Mouse (Mus musculus): ENCODE measurements around the gene Rnf133. TPM values are rescaled to one million over a fixed set of nuclear protein-coding genes. Genes with fewer than 3 reads are reported as not detected.

Gene Rnf133
- polyA plus RNA-seq (2017; shearing (Covaris generic)) = 0.28 TPM

DNA sequence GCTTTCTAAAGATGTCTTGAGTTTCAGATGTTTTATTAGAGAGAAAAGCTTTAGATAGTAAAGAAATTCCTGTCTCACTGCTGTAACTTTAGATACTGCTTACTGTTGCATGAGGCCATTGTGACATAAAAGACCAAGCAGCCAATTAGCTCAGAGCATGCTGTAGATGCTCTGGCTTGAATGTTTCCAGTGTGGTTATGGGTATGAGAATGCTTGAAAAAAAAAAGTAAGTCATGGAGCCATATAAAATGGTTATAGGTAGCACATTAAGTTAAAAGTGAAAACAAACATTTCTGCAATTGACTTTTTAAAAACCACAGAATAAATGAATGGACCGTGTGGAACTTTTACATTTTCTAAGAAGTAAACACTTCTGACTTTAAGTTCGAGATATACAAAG, at the start of gene Rnf133:
Gene Rnf133 (minus strand): TSS at position 101 of the 400 bp plus-strand sequence.

DNA sequence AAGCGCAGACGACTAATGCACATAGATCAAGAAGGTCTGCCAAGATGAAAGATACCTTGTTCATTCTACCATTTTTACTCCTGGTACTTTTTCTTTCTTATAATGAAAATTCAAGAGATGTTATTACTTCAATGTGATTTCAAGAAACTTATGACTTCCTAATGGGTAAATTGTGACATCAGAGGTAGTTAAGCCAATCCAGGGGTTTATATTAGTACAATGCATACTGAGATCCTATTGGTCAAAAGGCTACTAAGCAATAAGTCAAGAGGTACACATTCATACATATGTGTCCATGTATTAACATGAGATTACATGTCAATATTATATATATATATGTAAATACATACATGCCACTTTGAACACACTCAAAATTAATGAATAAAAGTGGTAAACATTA, 4.9 kb upstream of the Rnf133 start, which contains the start of gene Rnf148:
Gene Rnf148 (minus strand): TSS at position 101 of the 400 bp plus-strand sequence.

Other genes with a start within 250 kb of the Rnf133 start
- gene Rnf148, start 4.8 kb upstream of the Rnf133 start, polyA plus RNA-seq (2017; shearing (Covaris generic)) = not detected
- gene Cadps2, start 189.1 kb upstream of the Rnf133 start, polyA plus RNA-seq (2017; shearing (Covaris generic)) = not detected

All from effector memory CD4-positive, alpha-beta T cell, adult 7 months (primary cell).